Mouse (Mus musculus) thymus, adult 2 months (tissue): ENCODE measurements around the gene Ddit4. TPM values are rescaled to one million over a fixed set of nuclear protein-coding genes. Genes with fewer than 3 reads are reported as not detected.
A peak's percentile ranks its signal among the peaks of the same experiment; 100 is the strongest.

ENCODE experiments used
- DNase-seq: peaks from one replicate; pipeline ENCODE4 v3.0.0; 2021
- H3K27ac ChIP-seq: fragments of 200-500 bp; 2 replicates; pipeline ENCODE4 v1.5.1; 2012; ENCODE audit warnings: low read length, control low read depth; ENCODE audit not compliant: control insufficient read depth, insufficient read depth
- H3K27me3 ChIP-seq: fragments of 200-500 bp; 2 replicates; pipeline ENCODE4 v1.6.1; 2012; ENCODE audit warnings: mild to moderate bottlenecking, low read length, moderate library complexity, mixed read lengths; ENCODE audit not compliant: control insufficient read depth, insufficient read depth
- H3K36me3 ChIP-seq: fragments of 200-500 bp; 2 replicates; pipeline ENCODE4 v1.6.1; 2012; ENCODE audit warnings: mild to moderate bottlenecking, low read length, moderate library complexity; ENCODE audit not compliant: control insufficient read depth, insufficient read depth
- H3K4me1 ChIP-seq: fragments of 200-500 bp; replicated peaks from 2 replicates; pipeline ENCODE4 v1.6.1; 2012; ENCODE audit warnings: low read length; ENCODE audit not compliant: control insufficient read depth, insufficient read depth
- H3K4me3 ChIP-seq: fragments of 200-500 bp; 2 replicates; pipeline ENCODE4 v1.5.1; 2012; ENCODE audit warnings: mild to moderate bottlenecking, low read length, control low read depth, moderate library complexity; ENCODE audit not compliant: control insufficient read depth, insufficient read depth
- CTCF ChIP-seq: fragments of 200-500 bp; IDR thresholded peaks from 2 replicates; pipeline ENCODE4 v1.5.1; 2012; ENCODE audit warnings: mild to moderate bottlenecking, control low read depth, low read length, moderate library complexity, borderline replicate concordance; ENCODE audit not compliant: control insufficient read depth, poor library complexity, insufficient read depth; ENCODE audit errors: extremely low read depth
- POLR2A ChIP-seq: fragments of 200-500 bp; IDR thresholded peaks from 2 replicates; pipeline ENCODE4 v1.6.1; 2012; ENCODE audit warnings: mild to moderate bottlenecking, low read length, control low read depth, moderate library complexity; ENCODE audit not compliant: control insufficient read depth, poor library complexity, insufficient read depth; ENCODE audit errors: extremely low read depth
- WGBS: fragments of 180-500 bp; shearing (Covaris S2); methylation state at CpG from one replicate; pipeline ENCODE4 v1.1.7; 2018; 5-methylcytosine and 5-hydroxymethylcytosine counted together
- polyA plus RNA-seq: library from polyadenylated mRNA; depleted of rRNA; stranded (reverse); fragments of >200 nt; gene quantifications from 2 replicates; pipeline ENCODE4 v1.2.3, GENCODE M21; 2012; rRNA removed

Gene Ddit4
- polyA plus RNA-seq, 1 experiment, result 190 TPM

GRCm38 (mm10) chr10:59900939-59901338 lies 50.7 kb downstream of the Ddit4 start:
- Histone ChIP-seq H3K4me3 (no peak overlapping the region), H3K27ac (peak overlapping the region; percentile 86), H3K4me1 (peaks cover 76% of the 10 kb centered on the region), H3K36me3 (no peaks in the 10 kb centered on the region), H3K27me3 (no peaks in the 10 kb centered on the region)
- 23% methylated on average over 4 of the region's 4 CpGs for WGBS
- no peak for TF ChIP-seq CTCF
- TF ChIP-seq POLR2A, result no peak
- peak; percentile 74 for DNase-seq

GRCm38 (mm10) chr10:59900174-59900435 lies 51.5 kb downstream of the Ddit4 start:
- Histone ChIP-seq H3K4me1 (peaks cover 84% of the 10 kb centered on the region), H3K36me3 (no peaks in the 10 kb centered on the region), H3K27me3 (no peaks in the 10 kb centered on the region), H3K4me3 (peak overlapping the region; percentile 25), H3K27ac (peak overlapping the region; percentile 86)
- TF ChIP-seq CTCF (no peak), POLR2A (no peak)
- WGBS, result 30% methylated on average over 4 of the region's 4 CpGs
- no peak for DNase-seq

Other genes starting within 250 kb of the Ddit4 start
- gene Micu1, start 249.4 kb downstream of the Ddit4 start, polyA plus RNA-seq, result 53.8 and 57.5 TPM in 2 replicates
- 44.6 and 50.4 TPM in 2 replicates for gene Dnajb12, start 72.3 kb downstream of the Ddit4 start, polyA plus RNA-seq
- gene Ascc1, start 51.0 kb upstream of the Ddit4 start, polyA plus RNA-seq, result 24.2 and 26.2 TPM in 2 replicates
- 108 and 136 TPM in 2 replicates for gene Anapc16, start 51.3 kb upstream of the Ddit4 start, polyA plus RNA-seq
- gene Spock2, start 154.4 kb upstream of the Ddit4 start, polyA plus RNA-seq, result 17.7 and 19.8 TPM in 2 replicates